Mouse (Mus musculus): ENCODE measurements at regions not wholly inside any gene's neighbourhood (a gene's known extent, or its start where the extent isn't known, plus 50 kb on each side); places are given as distances from the start of the nearest gene placed in this dataset.

DNA sequence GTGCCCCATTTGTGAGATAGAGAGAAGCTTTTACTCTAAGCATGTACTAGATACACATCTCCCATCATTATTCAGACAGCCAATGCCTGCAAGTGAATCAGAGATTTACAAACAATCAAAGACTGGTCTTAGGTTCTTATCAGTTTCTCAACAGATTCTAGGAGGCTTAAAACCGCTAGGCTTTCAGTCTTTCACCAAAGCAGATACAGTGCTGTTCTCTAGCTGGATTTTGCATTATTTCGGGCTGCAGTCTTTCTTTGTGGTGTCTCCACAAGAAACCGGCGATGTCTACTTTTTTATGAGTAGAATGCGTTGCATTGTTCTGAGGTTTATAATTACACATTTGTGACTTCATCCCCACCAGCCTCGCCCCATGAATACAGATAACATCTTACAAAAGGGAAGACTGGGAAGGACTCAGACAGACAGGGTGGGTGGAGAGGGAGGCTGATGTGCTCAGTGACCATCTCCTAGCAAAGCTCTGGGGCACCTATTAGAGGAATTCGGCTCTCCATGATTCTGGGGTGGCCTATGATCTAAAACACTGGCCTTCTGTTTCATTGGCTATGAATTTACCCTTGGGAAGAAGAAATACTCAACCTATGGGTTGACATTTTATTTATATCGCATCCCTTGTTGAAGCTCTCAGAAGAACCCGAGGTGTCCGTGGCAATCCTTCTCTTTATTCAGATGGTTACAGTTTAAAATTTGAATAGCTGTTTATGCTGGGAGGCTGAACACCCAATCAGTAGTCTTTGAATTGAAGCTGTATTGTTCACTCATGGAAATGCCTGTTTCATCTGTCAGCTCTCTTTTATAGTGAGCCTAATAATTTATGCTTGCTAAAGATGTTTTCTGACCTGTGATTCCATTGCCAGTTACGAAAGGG, 343.8 kb downstream of the Tmem161b start:
- DNase-seq (ENCODE audit: low spot score in 2 of 2), result no peak

DNA sequence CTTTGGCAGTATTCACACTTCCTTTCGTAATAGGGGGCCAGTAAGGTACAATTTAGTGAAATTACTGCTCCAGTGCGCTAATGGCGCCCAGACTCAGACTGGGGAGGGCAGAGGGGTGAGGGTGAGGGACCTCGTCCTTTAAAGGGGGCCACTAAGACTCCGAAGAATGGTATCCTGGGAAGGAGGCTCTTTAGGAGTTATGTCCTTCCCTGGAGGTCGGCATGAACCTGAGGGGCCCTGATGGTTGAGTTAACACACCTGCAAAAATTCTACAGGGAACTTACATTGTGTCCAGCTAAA, 344.4 kb downstream of the Tmem161b start:
- DNase-seq (ENCODE audit: low spot score in 2 of 2), result no peak

DNA sequence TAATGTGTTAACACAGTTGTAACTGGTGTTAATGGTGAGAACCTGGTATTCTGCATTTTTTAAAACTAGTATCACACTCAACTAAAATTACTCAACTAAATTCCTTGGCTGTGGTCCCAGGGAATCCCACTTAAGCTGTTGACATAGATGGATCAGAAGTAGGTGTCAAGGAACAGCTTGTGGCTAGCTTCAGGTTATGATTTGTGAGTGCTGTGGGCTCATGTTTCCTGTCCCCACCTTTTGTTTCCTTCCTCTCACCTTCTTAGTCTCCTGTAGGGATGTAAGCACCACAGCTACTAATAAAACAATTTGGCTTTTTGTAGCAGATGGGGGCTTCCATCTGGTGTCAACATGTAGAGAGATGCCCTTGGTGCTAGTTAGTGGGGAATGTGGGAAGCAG, 347.3 kb downstream of the Tmem161b start:
- no peak for DNase-seq (ENCODE audit: low spot score in 2 of 2)

DNA sequence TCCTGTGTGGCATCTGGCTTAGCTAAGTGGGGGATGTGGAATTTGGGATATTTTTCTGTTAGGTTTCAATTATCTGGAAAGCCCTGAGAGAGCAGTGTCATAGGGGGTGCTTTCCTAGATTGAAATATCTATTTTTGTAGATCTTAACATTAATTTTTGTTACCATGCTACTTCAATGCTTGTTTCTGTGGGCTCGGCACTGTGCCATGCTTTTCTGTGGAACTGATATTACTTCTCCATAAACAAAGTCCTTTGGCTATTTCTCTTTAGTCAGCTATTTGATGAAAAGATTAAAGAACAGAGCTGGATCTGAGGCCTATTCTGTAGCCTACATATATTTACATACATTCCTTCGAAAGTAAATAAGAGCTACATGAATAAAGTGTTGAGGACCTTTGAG, 348.1 kb downstream of the Tmem161b start:
- no peak for DNase-seq (ENCODE audit: low spot score in 2 of 2)

DNA sequence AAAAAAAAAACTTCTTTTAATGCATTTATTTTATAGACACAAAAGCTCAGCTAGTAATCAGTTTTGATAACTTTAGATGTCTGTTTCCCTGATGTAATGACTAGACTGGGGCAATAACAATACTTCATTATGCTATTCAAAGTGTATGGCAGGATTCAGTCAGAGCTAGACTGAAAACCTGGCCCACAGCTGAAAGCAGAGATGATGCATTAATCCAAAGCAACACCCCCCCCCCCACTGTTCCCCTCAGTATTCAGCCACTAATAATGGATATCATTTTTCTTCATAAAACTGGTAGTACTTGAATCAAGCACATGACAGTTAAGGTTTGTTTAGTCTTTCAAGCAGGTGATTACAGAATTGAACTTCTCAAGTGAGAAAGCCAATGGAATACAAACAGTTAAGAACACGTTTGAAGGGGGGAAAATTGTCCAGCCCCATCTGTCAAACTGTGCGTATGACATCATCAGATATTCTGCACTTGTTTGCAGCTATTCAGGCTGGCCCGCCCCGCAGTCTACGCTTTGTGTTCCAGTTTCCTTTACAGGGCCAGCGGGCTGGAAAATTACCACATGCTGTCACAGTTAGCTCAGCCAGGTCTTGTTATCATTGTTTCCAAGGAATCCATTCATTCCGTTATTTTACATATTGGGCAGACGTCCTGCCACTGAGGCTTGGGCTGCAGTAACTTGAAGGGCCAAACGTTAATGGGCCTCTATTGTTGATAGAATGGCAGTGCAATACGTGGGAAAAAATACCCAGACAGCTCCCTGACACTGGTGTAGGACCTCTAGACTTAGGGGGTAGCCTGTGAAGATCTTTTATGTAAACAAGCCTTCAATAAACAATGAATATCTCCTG, 349.1 kb downstream of the Tmem161b start:
- DNase-seq (ENCODE audit: low spot score in 2 of 2), result no peak

DNA sequence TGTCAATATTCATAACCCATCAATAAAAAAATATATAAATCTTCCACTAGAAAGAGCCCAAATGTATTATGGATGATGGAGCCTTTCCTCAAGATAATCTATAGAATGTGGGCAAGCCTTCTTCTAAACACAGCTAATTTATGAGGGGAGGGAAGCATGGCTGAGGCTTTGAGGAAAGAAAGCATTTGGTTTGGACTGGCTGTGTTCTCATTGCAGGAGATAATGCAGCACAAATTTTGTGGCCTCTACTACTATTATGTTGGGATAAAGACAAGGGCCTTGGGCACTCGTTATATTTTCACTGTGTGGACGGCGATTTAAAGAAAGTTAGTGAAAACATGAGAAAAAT, 349.7 kb downstream of the Tmem161b start:
- no peak for DNase-seq (ENCODE audit: low spot score in 2 of 2)

DNA sequence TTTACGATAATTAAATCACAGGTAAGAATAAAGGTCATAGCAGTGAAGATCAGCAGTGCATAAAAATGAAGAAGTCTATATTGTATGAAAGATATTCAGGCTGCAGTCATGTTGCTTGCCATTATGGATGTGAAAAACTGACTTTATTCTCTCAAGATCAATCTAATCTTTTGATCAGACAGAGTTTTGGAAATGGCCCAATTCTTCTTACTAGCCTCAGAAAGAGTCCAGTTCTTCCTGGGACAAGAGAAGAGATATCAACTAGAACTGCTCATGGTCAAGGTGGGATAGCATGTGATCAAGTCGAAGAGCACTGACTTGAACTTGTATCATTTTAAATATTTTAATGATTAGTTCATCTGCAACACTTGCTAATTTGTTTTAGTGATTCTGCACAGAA, 350.1 kb downstream of the Tmem161b start:
- no peak for DNase-seq (ENCODE audit: low spot score in 2 of 2)

DNA sequence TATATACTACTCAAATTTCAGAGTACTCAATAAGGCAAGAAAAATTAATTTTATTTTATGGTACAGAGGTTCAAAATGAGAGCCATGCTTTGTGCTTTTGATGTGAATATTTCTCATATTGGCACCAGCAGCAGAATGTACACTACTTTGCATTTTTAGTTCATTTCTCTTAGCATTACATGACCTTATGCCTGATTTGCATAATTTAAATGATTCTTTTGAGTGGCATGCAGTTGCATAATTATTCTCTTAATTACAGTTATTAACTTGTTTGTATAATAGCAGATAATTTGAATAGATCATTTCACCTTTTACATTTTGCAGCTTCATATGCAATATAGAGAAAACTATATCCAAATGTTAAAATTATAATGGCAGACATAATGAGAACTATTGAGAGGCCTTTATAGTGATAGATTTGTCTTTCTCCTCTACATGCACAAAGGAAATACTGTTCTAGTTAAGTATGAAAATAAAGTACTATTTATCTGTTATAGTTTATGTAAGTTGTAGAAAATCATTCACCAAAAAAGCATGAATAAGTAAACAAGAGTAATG, 374.6 kb downstream of the Tmem161b start:
- no peak for DNase-seq (ENCODE audit: low spot score in 2 of 2)

DNA sequence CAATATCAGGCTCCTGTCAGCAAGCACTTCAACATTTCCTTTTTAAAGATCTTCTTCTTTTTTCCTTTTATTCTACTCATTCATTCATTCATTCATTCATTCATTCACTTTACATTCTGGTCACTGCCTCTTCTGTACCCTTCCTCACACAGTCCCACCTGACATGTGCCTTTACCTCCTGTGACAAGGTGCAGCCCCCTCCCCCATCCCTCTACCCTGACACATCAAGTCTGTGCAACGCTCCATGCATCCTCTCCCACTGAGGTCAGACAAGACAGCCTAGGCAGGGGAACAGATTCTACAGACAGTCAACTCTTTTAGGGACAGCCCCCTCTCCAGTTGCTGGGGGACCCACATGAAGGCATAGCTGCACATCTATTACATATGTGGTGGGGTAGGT, 380.5 kb downstream of the Tmem161b start:
- no peak for DNase-seq (ENCODE audit: low spot score in 2 of 2)

DNA sequence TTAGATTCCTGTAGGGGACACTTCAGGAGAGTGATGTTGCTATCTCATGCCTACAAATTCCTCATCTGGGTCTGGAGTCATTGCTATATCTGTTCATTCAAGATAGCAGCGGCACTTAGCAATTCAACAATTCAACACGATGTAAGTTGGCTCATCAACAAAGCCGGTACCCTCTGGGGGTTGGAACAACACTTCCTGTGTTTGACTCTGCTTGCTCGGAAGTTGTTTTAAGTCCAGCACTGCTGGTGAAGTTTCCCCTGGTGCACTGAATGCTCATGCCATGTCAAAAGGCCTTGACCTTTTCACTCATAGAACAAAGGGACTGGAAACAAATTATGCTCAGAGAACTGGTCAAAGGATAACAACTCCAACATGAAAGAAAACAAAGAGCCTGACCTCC, 390.4 kb downstream of the Tmem161b start:
- no peak for DNase-seq (ENCODE audit: low spot score in 2 of 2)

DNA sequence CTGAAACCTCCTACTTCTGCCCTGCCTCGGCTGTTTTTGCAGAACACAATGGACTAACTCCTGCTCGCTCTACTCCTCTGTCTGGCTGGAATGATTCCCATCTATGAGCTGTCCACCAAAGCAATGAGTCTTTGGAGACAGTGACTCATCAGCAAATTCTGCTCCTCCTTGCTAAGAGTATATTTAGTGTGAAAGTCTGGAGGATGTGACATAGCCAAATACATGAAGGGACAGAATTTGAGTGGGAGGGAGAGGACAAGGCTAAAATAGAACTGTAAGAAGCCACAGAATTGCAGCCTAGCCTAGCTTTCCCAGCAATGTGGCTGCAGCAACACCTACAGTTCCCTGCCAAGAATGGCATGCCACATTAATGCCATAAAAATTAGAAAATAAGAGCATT, 390.9 kb downstream of the Tmem161b start:
- no peak for DNase-seq (ENCODE audit: low spot score in 2 of 2)

DNA sequence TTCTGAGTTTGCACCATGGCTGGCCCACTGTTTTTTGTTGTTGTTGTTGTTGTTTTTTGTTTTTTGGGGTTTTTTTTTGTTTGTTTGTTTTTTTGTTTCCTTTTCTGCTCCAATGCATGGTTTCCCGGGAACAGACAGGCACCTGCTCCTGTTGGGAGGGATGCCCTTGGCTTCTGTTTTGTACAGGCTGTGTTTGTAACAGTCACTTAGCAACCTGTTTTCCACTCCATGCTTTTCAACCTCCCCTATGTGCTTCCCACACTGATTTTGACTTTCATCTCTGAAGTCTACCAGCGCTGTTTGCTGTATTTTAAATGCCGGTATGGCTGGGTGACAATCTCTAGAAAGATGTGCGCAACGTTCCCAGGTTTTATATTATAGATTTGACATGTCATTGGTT, 402.6 kb downstream of the Tmem161b start:
- no peak for DNase-seq (ENCODE audit: low spot score in 2 of 2)

DNA sequence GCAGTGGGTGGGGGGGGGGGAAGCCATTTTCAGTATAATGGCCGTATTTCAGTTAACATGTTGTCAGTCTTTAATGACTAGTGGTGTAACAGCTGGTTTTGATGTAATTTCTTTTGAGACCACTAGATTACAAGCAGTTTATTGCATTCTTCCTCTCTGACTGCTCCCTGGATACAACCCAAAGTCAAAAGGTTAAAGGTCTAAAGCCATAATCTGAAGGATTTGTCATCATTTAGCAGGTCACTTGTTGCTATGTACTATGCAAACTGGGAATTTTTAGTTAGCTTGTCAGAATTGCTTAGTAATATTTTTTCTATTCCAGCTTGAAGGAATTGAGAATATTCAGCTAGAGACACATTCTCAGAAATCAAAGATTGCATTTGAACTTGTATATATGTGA, 403.4 kb downstream of the Tmem161b start:
- DNase-seq (ENCODE audit: low spot score in 2 of 2), result no peak

DNA sequence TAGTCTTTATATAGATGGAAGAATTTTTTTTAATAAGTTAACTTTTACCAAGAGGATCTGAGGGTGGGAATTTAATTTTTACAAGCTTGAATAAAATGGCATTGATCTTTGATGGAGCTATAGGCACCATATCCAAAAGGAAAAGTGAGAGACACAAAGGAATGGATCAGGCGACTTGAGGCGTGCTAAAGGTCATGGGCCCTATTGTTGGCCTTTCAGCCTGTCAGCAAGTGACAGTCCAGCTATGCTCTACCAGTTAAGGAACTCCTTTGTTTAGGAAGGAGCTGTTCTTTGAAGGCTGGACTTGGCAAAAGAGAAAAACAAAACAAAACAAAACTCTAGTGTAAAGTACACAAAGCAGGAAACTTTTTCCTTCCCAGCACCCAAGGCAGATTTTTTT, 403.8 kb downstream of the Tmem161b start:
- no peak for DNase-seq (ENCODE audit: low spot score in 2 of 2)

DNA sequence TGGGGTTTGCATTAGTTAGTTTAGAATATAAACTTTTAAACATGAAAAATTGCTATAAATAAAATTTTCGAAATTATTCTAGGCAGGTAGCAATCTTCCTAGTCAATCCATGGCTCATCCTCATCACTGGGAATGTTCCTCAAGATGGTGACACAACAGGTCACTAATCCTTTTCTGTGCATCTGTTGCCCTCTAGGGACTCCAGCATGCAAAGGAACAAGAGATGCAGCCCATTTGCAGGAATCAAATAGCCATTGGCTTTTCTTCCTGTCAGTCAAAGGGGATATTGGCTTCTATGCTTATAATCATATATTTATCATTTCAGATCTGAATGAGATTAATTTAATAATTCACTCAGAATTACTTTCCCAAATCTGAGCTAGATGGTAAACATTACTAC, 404.3 kb downstream of the Tmem161b start:
- DNase-seq (ENCODE audit: low spot score in 2 of 2), result no peak

DNA sequence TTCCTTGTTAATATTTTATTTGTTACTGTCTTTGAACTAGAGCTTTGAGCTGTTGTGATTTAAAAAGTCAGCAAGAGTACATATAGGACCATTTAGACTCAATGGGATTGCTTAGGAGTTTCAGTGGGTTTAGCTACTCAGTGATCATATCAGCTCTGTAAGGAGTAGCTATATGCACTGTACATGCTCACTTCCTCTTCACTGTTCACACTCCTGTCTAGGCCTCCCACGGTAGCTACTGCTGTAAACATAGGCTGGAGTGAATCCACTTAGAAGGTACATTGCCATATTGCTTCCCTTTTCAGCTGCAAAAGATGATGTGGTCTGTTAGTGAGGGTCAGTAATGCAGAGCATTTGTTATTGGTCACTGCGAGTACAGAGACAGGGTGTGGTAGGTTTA, 408.6 kb downstream of the Tmem161b start:
- DNase-seq (ENCODE audit: low spot score in 2 of 2), result no peak

DNA sequence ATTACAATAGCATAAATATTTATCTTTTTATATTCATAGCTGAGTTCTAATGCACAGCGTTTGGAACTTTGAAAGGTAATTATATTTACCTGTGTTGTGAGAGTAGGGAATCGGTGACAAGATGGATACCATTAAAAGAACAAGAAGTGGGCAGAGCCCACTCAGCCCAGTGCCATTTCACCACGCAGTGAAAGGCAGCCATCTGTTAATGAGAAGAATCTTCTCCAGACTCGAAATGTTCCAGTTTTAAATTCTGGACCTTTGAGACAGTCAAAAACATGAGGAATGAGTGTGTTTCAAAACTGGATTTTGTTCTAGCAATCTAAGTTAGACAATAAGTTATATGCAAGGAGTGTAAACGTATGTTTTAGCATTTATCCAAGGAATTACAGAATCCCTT, 410.4 kb downstream of the Tmem161b start:
- no peak for DNase-seq (ENCODE audit: low spot score in 2 of 2)

DNA sequence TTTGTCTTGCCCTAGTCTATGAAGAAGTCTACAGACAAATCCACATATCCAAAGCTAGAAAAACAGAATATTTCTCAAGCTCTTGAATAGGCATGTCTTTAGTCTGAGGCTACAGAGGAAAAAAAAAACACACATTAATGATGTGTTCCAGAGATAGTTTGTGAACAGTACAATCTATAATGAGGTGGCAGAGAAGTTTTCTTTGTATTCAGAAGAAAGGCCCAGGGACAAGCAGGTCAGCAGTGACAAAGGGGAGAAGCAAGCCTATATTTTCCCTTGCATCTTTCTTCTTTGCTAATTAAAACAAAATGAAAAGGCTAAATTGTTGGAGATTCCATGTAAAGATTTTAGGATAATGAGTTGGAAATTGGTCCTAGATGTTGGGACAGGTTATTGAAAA, 414.7 kb downstream of the Tmem161b start:
- no peak for DNase-seq (ENCODE audit: low spot score in 2 of 2)

DNA sequence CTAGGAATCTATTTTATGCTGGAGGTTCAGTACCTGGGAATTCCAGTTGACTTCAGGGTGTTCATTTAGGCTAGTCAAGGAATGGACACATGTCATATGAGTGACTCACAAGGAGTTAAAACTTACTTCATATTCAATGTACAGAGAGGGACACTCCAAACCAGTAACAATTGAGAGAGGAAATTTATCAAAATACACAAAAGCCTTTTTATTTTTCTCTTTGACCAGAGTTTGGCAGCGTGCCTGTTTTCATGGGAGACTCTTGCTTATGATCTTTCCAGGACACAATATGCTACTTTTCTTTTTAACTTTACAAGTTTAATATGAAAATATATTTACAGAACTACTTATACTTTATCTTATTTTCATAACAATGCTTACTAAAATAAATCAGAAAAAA, 415.5 kb downstream of the Tmem161b start:
- no peak for DNase-seq (ENCODE audit: low spot score in 2 of 2)

DNA sequence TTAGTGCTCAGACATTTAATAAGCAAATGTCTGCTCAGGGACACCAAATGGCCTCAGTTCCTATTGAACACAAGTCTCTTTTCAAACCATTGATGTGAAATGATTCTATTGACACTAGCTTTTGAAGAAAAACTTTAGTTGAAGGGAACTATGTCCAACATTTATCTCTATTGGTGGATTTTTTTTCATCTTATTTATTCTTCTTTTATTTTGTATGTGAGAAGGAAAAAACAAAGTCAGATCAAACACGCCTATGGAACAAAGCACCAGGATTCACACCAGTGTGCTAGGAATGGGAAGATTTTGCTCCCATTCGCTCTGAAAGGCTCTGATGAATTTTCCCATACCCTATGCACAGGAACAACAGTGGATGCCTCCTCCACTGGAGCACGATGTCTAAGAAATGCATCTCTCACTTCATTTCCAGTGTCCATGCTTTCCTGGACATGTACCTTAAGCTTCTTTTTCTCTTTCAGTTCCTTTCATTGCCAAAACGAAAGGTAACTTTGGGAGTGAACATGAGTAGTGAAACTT, 416.4 kb downstream of the Tmem161b start:
- DNase-seq (ENCODE audit: low spot score in 2 of 2), result no peak

DNA sequence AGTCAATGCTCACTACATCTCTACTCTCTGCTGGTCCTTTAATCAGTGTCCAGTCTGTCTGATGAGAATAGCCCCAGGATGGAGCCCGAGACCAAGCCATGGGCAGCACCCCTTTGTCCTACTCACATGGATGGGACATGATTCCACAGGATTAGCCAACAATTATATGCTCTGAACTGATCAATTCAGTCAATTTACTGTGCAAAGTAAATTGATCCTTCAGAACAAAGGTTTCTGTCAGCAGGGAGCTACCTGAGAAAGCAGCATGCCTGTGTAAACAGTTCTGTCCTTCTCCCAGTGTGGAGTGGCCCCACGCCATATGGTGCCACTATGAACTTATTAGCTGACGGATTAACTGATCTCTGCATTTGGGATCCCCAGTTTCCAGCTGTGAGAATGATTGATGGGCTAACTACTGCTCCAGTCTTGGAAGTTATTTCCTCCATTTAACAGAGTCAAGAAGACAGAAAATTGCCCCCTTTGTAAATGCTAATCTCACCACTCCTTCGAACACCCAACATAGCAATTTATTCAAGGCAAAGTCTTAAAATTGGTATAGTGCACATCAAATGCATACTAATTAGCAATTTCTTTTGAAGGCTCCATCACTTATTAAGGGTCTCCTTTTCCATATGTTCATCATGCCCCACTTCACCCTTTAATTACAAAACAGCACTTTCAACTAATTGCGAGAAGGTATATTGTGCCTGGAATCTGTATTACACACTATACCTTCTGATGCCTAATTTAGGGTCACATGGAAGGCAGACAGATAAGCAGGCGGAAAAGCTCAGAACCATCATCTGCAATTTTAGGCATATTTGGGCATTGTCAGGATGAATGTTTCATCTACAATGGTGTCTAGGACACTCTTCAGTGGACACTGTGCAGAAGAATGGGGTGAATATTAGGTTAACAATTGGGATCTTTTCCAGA, 417.3 kb downstream of the Tmem161b start:
- no peak for DNase-seq (ENCODE audit: low spot score in 2 of 2)

DNA sequence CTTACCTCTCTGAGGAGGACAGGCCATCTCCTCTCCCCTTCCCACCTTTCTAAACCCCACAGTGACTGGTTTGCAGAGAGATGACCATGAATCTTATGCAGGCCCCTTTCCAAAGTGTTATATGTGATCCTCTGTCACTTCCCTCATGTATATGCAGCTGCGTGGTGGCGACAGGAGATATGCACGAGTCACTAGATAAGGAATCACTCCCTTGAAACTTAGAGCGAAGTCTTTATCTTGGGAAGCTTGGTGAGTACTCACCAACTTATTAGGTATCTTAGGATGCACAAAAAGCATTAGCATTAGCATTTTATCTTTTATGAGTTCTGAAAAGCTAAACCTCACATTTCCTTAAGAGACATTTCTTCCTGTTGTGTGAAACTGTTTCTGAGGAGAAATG, 421.9 kb downstream of the Tmem161b start:
- no peak for DNase-seq (ENCODE audit: low spot score in 2 of 2)

All from urinary bladder, postnatal 36 days (tissue).